Mouse (Mus musculus) forebrain, embryonic 10.5 days (tissue): ENCODE measurements around the gene D430019H16Rik. TPM values are rescaled to one million over a fixed set of nuclear protein-coding genes. Genes with fewer than 3 reads are reported as not detected.

Experiments used
- DNase-seq: peaks from one replicate; pipeline ENCODE4 v3.0.0-alpha.2; 2017; ENCODE audit warnings: low spot score; ENCODE audit errors: extremely low spot score
- H3K27ac ChIP-seq: fragments of 300-500 bp; sonication (generic); 2 replicates; pipeline ENCODE4 v1.5.1; 2016; ENCODE audit warnings: mild to moderate bottlenecking
- H3K27me3 ChIP-seq: fragments of 300-500 bp; sonication (generic); 2 replicates; pipeline ENCODE4 v1.6.1; 2016; ENCODE audit warnings: mild to moderate bottlenecking; ENCODE audit not compliant: poor library complexity, severe bottlenecking
- H3K36me3 ChIP-seq: fragments of 300-500 bp; sonication (generic); replicated peaks from 2 replicates; pipeline ENCODE4 v1.6.1; 2016; ENCODE audit warnings: mild to moderate bottlenecking, moderate library complexity
- H3K4me1 ChIP-seq: fragments of 300-500 bp; sonication (generic); 2 replicates; pipeline ENCODE4 v1.6.1; 2016
- H3K4me3 ChIP-seq: fragments of 300-500 bp; sonication (generic); 2 replicates; pipeline ENCODE4 v1.5.1; 2016; ENCODE audit warnings: mild to moderate bottlenecking, moderate library complexity
- H3K9me3 ChIP-seq: fragments of 300-500 bp; sonication (generic); 2 replicates; pipeline ENCODE4 v1.6.1; 2016; ENCODE audit warnings: mild to moderate bottlenecking, moderate library complexity
- WGBS: fragments of 180-500 bp; shearing (Covaris S2); methylation state at CpG from one replicate; pipeline ENCODE4 v1.1.7; 2016; 5-methylcytosine and 5-hydroxymethylcytosine counted together
- polyA plus RNA-seq: library from polyadenylated mRNA; unstranded; fragments of >200 nt; fragmentation: Nextera tagmentation; extraction: Ambion mirVana; gene quantifications from 2 replicates; pipeline ENCODE4 v1.2.1, GENCODE M21; 2016

Gene D430019H16Rik
- polyA plus RNA-seq, 1 experiment from 2014 or later, result 2.2 TPM

DNA sequence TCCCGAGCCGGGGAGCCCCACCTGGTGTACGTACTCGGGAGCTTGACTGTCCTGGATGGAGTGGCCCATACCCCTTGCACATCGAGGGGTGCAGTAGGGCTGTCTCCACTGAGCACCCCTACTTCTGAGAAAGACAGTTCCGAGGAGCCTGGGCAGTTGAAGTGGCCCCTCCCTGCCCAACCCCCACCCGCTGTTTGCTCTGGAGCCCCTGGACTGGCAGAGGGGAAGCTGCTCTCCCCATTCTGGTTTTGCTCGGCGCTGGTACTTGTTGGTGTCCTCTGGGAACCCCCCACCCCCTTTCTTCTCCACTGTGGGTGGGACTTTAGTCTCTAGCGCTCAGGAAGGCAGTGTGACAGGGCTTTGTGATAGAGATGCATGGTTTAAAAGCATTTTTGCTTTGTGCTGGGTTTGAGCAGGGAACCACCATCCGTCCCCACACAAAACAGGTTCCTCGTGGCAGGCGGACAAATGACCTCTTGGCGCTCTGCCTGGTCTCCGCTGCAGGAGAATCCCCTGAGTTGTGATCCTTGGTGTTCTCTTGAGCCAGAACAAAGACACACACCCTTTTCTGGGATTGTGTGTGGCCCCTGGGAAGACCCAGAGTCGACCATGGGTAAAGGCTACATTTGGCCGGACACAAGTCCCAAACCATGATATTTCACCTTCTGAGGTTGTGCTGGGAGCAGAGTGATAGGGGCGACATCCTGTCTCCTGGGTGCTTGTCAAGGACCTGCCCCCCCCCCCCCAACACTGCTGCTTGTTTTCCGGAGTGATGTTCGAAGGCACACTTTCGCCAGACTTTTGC is 804 bp downstream of the D430019H16Rik start:
- no peaks in the 10 kb centered on the region for H3K9me3 ChIP-seq
- WGBS, result 8% methylated on average over 21 of the region's 21 CpGs
- peak; percentile 56 for DNase-seq

DNA sequence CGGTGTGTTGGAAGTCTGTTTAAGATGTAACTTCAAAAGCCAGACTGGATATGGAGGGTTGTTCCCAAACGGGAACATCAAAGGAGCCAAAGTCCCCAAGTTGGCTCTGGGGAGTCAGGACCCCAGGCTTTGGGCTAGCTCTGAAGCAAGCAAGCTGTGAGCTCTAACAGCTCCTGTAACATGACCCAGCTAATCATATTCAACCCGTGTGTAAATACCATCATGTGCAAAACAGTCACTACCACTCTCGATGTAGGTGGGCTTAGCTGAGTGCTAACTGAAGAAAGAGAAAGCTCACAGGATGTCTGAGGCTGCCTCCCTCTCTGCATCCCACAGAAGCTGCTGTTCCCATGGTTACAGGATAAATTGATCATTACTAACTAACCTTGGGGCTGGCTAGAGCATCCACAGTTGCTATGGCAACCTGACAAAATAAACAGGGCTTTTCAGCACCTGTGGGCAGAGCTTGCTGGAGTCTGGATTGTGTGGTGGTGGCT is 1.5 kb downstream of the D430019H16Rik start:
- Histone ChIP-seq H3K27me3 (peaks cover 7% of the 10 kb centered on the region; the same call in 1 of the 2 replicates), H3K36me3 (no peaks in the 10 kb centered on the region), H3K9me3 (no peaks in the 10 kb centered on the region), H3K4me1 (peaks cover 43% of the 10 kb centered on the region), H3K27ac (peak overlapping the region; percentile 86), H3K4me3 (peak overlapping the region; percentile 78)
- 15% methylated on average over 4 of the region's 4 CpGs for WGBS
- DNase-seq, result peak; percentile 61

More for the DNA sequence above, 804 bp downstream of the D430019H16Rik start:
- H3K27ac ChIP-seq, result peak overlapping the region; percentile 86
- H3K36me3 ChIP-seq, result no peaks in the 10 kb centered on the region
- peaks cover 7% of the 10 kb centered on the region; the same call in 1 of the 2 replicates for H3K27me3 ChIP-seq
- peaks cover 43% of the 10 kb centered on the region for H3K4me1 ChIP-seq
- H3K4me3 ChIP-seq, result peak overlapping the region; percentile 78

DNA sequence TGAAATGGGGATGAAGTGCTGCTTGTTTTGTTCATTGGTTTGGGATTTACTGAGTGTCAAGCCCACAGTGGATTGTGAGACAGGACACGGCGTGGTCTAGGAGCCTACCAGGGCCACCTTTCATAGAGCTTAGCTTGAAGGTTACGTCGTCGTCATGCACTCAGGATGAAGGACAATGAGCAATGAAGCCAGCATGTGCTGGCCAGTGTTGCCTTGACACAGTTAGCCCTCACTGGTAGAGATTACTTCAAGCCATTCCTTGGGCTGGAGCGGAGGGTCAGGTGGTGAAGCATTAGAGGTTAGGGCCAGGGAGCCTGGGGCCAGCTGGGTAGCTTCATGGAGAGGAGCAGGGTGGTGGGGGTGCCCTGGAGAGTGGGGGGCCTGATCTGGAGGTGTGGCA is 5.1 kb downstream of the D430019H16Rik start:
- WGBS, result 90% methylated on average over 6 of the region's 6 CpGs
- H3K36me3 ChIP-seq, result peaks cover 8% of the 10 kb centered on the region; the same call in 1 of the 2 replicates
- H3K27ac ChIP-seq, result no peak overlapping the region
- H3K9me3 ChIP-seq, result no peaks in the 10 kb centered on the region
- DNase-seq, result no peak
- peaks cover 34% of the 10 kb centered on the region for H3K4me1 ChIP-seq
- H3K4me3 ChIP-seq, result no peak overlapping the region
- H3K27me3 ChIP-seq, result no peaks in the 10 kb centered on the region; the same call in 1 of the 2 replicates

DNA sequence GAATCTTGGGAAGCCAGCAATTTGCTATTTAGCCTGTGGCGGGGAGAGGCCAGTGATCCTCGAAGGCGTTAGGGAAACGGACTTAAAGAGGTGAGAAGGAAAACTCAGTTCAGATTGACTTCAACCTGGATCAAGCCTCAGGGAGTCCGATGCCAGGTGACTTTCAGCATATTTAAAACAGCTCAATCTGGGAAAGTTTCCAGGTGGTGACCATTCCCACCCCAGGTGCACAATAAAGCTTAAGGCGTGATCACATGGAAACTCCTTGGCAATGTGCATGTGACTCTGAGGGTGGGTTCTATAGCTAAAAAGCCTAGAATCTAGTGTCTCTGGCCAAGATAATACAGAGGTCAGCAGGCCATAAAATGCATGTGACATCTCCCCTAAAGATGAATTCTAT is 7.4 kb downstream of the D430019H16Rik start:
- H3K9me3 ChIP-seq, result no peaks in the 10 kb centered on the region
- H3K27ac ChIP-seq, result no peak overlapping the region
- H3K27me3 ChIP-seq, result no peaks in the 10 kb centered on the region
- peaks cover 11% of the 10 kb centered on the region for H3K4me1 ChIP-seq
- 85% methylated on average over 6 of the region's 6 CpGs for WGBS
- H3K4me3 ChIP-seq, result no peak overlapping the region
- peaks cover 8% of the 10 kb centered on the region; the same call in 1 of the 2 replicates for H3K36me3 ChIP-seq
- DNase-seq, result no peak

DNA sequence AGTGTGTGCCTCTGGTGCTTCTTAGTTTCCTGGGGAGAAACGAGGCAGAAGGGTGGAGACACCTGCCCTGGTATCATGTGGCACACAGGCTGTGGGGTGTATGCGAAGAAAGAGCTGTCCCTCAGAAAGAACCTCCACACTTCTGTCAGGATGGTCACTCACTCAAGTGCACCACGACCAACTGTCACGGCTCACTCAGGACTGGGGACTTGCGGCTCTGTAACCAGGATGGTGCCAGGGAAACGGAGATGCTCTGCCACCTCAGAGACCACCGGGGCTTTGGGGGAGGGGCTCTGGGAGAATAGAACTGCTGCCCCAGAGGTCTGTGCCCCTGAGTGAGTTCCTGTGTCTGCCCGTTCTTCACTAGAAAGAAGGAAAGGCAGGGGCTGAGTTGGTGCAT is 15.4 kb downstream of the D430019H16Rik start:
- no peak for DNase-seq
- WGBS, result 87% methylated on average over 8 of the region's 8 CpGs
- Histone ChIP-seq H3K27ac (0 out of 2 replicates have a peak overlapping the region, but pooled peaks have one; percentile 70), H3K27me3 (no peaks in the 10 kb centered on the region), H3K4me3 (no peak overlapping the region), H3K36me3 (no peaks in the 10 kb centered on the region; the same call in 1 of the 2 replicates), H3K4me1 (peaks cover 29% of the 10 kb centered on the region), H3K9me3 (no peaks in the 10 kb centered on the region)

DNA sequence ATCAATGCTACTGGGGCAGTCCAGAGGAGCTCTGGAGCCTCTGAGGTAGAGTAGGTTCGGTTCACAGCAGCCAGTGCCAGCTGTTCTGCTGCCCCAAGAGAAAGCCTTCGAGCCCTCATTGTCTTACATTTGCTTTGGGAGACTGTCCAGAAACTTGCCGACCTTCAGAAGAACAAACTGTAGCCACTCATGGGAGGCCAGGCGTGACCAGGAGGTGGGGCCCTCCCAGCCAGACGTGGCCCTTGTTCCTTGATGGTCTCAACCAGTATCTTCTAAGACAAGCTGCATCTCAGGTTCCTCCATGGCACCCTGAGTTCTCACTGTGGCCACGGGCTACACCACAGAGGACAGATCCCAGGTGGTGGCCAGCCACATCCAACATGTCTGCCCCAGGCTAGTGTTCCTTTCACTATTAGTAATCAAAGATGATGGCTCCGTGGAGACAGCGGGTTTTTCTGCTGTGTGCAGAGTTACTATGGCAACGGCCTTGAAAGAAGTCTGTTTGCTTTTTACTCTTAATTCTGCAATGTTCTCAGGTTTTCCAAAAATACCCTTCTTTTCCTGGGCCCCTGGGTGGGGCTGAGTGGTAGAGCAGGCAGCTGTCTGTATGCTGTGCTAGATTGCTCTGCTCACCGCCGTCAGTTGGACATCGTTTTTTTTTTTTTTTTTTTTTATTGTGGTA is 21.7 kb downstream of the D430019H16Rik start:
- Histone ChIP-seq H3K36me3 (peaks cover 12% of the 10 kb centered on the region), H3K27ac (no peak overlapping the region), H3K4me1 (peaks cover 15% of the 10 kb centered on the region), H3K4me3 (no peak overlapping the region), H3K9me3 (no peaks in the 10 kb centered on the region), H3K27me3 (no peaks in the 10 kb centered on the region)
- no peak for DNase-seq
- 81% methylated on average over 12 of the region's 12 CpGs for WGBS

DNA sequence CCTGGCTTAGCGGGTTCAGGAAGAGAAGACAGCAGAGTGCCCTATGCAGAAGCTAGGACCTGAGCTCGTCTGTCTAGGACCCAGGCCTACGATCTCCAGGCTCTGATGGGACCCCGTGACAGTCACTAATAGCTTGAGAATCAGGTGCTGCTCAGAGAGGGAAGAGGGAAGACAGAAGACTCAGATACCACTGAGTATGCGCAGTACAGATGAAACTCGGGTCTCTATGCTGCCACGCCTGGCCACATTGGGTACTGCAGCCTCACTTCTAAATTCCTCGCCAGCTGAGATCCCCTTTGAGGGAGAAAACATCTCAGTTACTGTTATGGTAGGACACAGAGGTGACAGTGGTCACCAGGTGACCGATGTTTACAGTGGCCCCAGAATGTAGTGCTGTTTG is 22.8 kb downstream of the D430019H16Rik start:
- 49% methylated on average over 9 of the region's 9 CpGs for WGBS
- Histone ChIP-seq H3K27ac (no peak overlapping the region), H3K36me3 (peaks cover 12% of the 10 kb centered on the region), H3K9me3 (no peaks in the 10 kb centered on the region), H3K4me3 (no peak overlapping the region), H3K4me1 (peaks cover 15% of the 10 kb centered on the region), H3K27me3 (no peaks in the 10 kb centered on the region)
- peak; percentile 61 for DNase-seq

DNA sequence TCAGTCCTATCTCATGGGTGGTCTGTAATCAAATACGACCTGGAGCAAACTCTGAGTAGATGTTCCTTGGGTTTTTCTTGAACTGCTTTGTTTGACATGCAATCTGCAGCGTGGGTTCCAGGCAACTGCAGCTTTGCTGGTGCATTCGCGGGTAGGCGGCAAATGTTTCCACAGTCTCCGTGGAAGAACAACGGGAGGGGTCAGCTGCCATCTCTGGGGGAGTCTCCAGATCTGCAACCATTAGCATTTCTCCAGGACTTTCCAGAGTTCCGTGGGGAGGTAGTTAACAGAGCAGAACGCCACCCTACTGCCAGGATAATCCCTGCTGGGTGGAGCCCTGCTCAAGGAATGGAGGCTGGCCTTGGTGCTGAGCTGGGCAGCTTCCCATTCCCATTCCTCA is 23.3 kb downstream of the D430019H16Rik start:
- WGBS, result 71% methylated on average over 9 of the region's 9 CpGs

DNA sequence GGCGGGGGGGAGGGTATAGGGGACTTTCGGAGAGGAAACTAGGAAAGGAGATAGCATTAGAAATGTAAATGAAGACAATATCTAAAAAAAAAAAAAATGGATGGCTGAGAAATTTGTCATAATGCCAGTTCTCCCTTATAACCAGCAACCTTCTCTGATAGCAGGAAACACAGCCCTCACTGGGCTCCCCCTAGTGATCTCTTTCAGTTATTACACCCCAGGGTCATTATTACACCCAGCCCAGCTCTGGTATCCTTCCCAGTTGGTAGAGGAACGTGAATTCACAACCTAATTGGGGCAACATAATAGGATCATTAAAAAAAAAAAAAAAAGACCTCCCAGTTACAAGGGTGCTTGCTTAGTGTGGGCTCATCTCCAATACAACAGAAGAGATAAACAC is 29.8 kb downstream of the D430019H16Rik start:
- 53% methylated on average over 3 of the region's 3 CpGs for WGBS
- Histone ChIP-seq H3K4me3 (no peak overlapping the region), H3K9me3 (no peaks in the 10 kb centered on the region), H3K36me3 (peaks cover 5% of the 10 kb centered on the region; the same call in 1 of the 2 replicates), H3K4me1 (no peaks in the 10 kb centered on the region), H3K27ac (no peak overlapping the region), H3K27me3 (no peaks in the 10 kb centered on the region)
- DNase-seq, result no peak

More for the DNA sequence above, 23.3 kb downstream of the D430019H16Rik start:
- H3K36me3 ChIP-seq, result peaks cover 12% of the 10 kb centered on the region
- peaks cover 15% of the 10 kb centered on the region for H3K4me1 ChIP-seq
- H3K27ac ChIP-seq, result no peak overlapping the region
- no peak overlapping the region for H3K4me3 ChIP-seq
- DNase-seq, result no peak
- no peaks in the 10 kb centered on the region for H3K9me3 ChIP-seq
- no peaks in the 10 kb centered on the region for H3K27me3 ChIP-seq

DNA sequence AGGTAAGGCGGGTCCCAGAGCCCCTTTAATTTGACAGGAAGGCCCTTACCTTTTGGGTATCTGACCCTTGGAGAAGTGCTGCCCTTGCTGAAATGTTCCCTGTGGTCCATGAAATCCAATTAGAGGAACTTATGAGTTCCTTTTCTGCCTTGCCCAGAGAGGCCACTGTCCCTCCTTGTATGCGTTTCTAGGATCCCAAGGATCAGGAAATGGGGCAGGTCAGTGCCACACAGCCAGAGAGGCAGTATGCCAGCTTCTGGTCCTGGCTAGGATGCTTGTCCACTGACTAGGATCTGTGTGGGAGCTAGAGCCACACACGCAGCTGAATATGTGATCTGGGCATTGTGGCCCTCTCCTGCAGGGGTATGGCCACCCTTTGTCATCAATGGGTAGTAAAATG is 36.6 kb downstream of the D430019H16Rik start:
- 73% methylated on average over 3 of the region's 3 CpGs for WGBS
- DNase-seq, result no peak
- H3K27me3 ChIP-seq, result no peaks in the 10 kb centered on the region
- peaks cover 19% of the 10 kb centered on the region for H3K36me3 ChIP-seq
- H3K27ac ChIP-seq, result no peak overlapping the region
- H3K4me1 ChIP-seq, result no peaks in the 10 kb centered on the region
- no peaks in the 10 kb centered on the region for H3K9me3 ChIP-seq
- H3K4me3 ChIP-seq, result no peak overlapping the region

DNA sequence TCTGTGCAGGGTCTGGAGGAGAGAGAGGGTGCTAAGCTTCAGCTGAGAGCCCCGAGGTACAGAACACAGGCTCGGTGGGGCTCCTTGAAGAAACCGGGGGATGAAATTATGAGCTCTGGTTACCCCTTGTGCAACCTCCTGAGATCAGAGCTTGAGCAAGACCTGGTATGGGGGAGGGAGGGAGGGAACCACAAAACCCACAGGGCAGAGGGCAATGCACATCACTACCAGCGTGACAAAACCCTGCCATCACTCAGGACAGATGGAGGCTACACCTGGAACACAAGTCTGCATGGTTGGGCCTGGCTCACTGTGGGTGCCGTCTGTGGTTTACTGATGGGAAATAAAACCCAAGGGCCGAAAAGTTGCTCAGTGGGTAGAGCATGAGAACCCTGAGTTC is 37.1 kb downstream of the D430019H16Rik start:
- Histone ChIP-seq H3K4me1 (no peaks in the 10 kb centered on the region), H3K9me3 (no peaks in the 10 kb centered on the region), H3K27ac (no peak overlapping the region), H3K4me3 (no peak overlapping the region), H3K27me3 (no peaks in the 10 kb centered on the region), H3K36me3 (peaks cover 19% of the 10 kb centered on the region)
- DNase-seq, result no peak
- WGBS, result 89% methylated on average over 6 of the region's 6 CpGs

DNA sequence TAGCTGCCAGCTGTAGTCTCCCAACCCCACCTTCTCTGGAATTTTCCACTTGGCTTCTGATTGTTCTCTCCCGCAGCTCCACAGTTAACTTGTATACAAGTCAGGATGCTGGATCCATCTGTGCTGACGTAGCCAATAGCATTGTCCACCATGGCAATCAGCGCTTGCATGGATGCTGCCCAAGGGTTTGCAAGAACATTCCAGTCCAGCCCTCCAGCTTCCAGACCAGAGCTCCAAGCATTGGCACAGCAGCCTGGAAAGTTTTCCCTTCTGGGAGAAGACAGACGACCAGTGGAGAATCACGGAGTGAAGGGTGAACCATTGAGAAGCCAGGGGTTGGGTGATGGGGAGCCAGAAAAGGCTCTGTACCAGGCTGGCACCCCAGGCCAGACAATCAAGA is 41.1 kb downstream of the D430019H16Rik start:
- Histone ChIP-seq H3K9me3 (no peaks in the 10 kb centered on the region), H3K27ac (no peak overlapping the region), H3K36me3 (peaks cover 3% of the 10 kb centered on the region; the same call in 1 of the 2 replicates), H3K4me1 (peaks cover 13% of the 10 kb centered on the region), H3K27me3 (0 out of 2 replicates have a peak, but pooled peaks cover 3% of the 10 kb centered on the region), H3K4me3 (no peak overlapping the region)
- DNase-seq, result no peak
- WGBS, result 86% methylated on average over 5 of the region's 5 CpGs
